Mouse (Mus musculus) heart, postnatal 36 days (tissue): ENCODE measurements around the gene Vwc2l. TPM values are rescaled to one million over a fixed set of nuclear protein-coding genes. Genes with fewer than 3 reads are reported as not detected.

Experiments used
- DNase-seq, 2 experiments: peaks; one replicate each; pipeline ENCODE4 v3.0.0; 2021 to 2022
- intact Hi-C: fragments of 180-260 bp; cut with DNase I; formaldehyde crosslinking; loops from one replicate; pipeline ENCODE4 v1.15.1; 2025
- total RNA-seq, 2 experiments: library from RNA; stranded (reverse); gene quantifications; 2 replicates each; pipeline ENCODE4 v1.2.3; 2021

Gene Vwc2l
- total RNA-seq, 2 experiments from 2014 or later, result not detected

- intact Hi-C loops, result no loop called here
- DNase-seq, result no peak
Observed at GRCm38 (mm10) chr1:70907366-70907765, 181.9 kb downstream of the Vwc2l start.

GRCm38 (mm10) chr1:70911235-70911634, 185.7 kb downstream of the Vwc2l start:
- intact Hi-C loops, result no loop called here
- DNase-seq, result no peak

- intact Hi-C loops, result no loop called here
- no peak for DNase-seq
Observed at GRCm38 (mm10) chr1:70913071-70913470, 187.6 kb downstream of the Vwc2l start.

- DNase-seq, result no peak
- intact Hi-C loops, result no loop called here
Observed at GRCm38 (mm10) chr1:70918173-70919036, 192.9 kb downstream of the Vwc2l start.

GRCm38 (mm10) chr1:70933016-70933415, 207.5 kb downstream of the Vwc2l start:
- intact Hi-C loops, result no loop called here
- no peak for DNase-seq
